Mouse (Mus musculus): ENCODE measurements around the gene Pi4k2a. TPM values are rescaled to one million over a fixed set of nuclear protein-coding genes. Genes with fewer than 3 reads are reported as not detected.

The Pi4k2a gene
- total RNA-seq, 2 experiments from 2014 or later, result 54.0 to 54.7 TPM

DNA sequence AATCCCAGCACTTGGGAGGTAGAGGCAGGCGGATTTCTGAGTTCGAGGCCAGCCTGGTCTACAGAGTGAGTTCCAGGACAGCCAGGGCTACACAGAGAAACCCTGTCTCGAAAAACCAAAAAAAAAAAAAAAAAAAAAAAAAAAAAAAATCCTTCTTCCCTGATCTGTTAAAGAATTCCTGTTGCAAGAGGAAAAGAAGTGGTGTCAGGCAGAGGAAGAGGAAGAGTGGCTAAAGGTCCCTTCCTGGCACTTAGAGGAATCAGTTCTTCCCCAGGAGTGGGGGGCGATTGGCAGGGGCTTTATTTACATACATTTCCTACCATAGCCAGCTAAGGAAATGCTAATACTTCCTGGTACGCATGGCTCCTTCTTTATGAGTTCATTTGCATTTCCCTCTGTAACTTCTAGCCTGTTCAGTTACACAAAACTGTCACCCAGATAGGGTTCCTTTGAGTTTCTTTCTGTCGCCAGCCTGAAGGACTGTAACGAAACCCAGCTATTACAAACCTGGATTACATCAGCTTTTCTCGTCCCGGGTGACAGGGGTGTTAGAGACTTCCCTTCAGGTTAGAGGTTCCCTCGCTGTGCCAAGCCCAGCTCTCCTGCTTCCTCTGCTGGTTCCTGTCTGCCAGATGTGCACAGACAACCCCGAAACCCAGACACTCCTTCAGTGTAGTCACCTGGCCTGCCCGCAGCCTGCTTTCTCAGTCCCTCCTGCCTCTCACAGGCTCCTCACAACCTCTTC is 67.4 kb downstream of the Pi4k2a start:
- DNase-seq (ENCODE audit: low spot score in 2 of 2), result no peak

- DNase-seq (ENCODE audit: low spot score in 2 of 2), result no peak
Measured at GRCm38 (mm10) chr19:42158246-42159017, 68.2 kb downstream of the Pi4k2a start.

- no peak for DNase-seq (ENCODE audit: low spot score in 2 of 2)
Measured at GRCm38 (mm10) chr19:42163764-42164163, 73.5 kb downstream of the Pi4k2a start, which contains the start of gene Zfyve27. TSS of gene Zfyve27 (plus strand) at chr19:42163951.

- no peak for DNase-seq (ENCODE audit: low spot score in 2 of 2)
Measured at GRCm38 (mm10) chr19:42164188-42164587, 73.9 kb downstream of the Pi4k2a start.

- DNase-seq (ENCODE audit: low spot score in 2 of 2), result peak; percentile 82 to 87
Measured at GRCm38 (mm10) chr19:42166130-42166529, 75.9 kb downstream of the Pi4k2a start.

DNA sequence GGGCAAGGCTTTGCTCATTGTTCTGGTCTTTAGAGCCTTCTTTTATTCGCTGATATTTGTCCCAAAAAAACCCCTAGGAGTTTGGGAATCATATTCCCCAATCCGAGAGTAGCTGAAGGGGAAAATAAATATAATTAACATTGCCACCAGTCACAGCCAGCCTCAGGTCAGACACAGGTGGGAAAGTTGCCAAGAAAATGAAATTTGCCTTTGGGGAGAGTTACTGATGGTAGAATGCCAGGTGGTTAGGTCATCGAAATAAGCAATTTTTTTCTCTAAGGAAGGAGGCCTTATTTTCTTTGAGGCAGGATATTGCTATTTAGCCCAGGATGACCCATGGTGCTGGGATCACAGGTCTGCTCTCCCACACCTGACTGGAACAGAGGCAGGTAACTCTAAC is 76.5 kb downstream of the Pi4k2a start:
- DNase-seq (ENCODE audit: low spot score in 2 of 2), result no peak

- no peak for DNase-seq (ENCODE audit: low spot score in 2 of 2)
Measured at GRCm38 (mm10) chr19:42167489-42167888, 77.2 kb downstream of the Pi4k2a start.

GRCm38 (mm10) chr19:42169322-42169975 is 79.2 kb downstream of the Pi4k2a start:
- DNase-seq (ENCODE audit: low spot score in 2 of 2), result no peak

- DNase-seq (ENCODE audit: low spot score in 2 of 2), result peak; percentile 86 to 94
Measured at GRCm38 (mm10) chr19:42170025-42170969, 80.0 kb downstream of the Pi4k2a start.

Other genes starting within 250 kb of the Pi4k2a start
- gene Frat2, start 242.3 kb upstream of the Pi4k2a start, total RNA-seq (2021), result 10 to 100 TPM; 18.2 to 20.9 TPM
- gene Rrp12, start 194.3 kb upstream of the Pi4k2a start, total RNA-seq (2021), result 10 to 100 TPM; 33.4 to 34.0 TPM
- gene Pgam1, start 178.5 kb upstream of the Pi4k2a start, total RNA-seq (2021), result 100 to 1,000 TPM; 569 to 570 TPM
- gene Exosc1, start 157.0 kb upstream of the Pi4k2a start, total RNA-seq (2021), result 10 to 100 TPM; 26.1 to 26.7 TPM
- gene Zdhhc16, start 157.0 kb upstream of the Pi4k2a start, total RNA-seq (2021), result 10 to 100 TPM; 53.1 to 56.1 TPM
- 10 to 100 TPM; 29.2 to 37.6 TPM for gene Mms19, start 109.3 kb upstream of the Pi4k2a start, total RNA-seq (2021)
- 10 to 100 TPM; 15.6 to 17.0 TPM for gene Ubtd1, start 108.7 kb upstream of the Pi4k2a start, total RNA-seq (2021)
- gene Ankrd2, start 54.5 kb upstream of the Pi4k2a start, total RNA-seq (2021), result under 1 TPM; 0.30 to 0.45 TPM
- 1 to 10 TPM; 7.3 to 9.8 TPM for gene Hoga1, start 44.9 kb upstream of the Pi4k2a start, total RNA-seq (2021)
- gene 4933411K16Rik, start 38.2 kb upstream of the Pi4k2a start, total RNA-seq (2021), result 1 to 10 TPM; 1.3 to 1.5 TPM
- 10 to 100 TPM; 60.5 to 64.9 TPM for gene Morn4, start 4.1 kb upstream of the Pi4k2a start, total RNA-seq (2021)
- 10 to 100 TPM; 18.6 to 19.2 TPM for gene Avpi1, start 38.6 kb downstream of the Pi4k2a start, total RNA-seq (2021)
- 1 to 10 TPM; 9.2 TPM for gene Marveld1, start 56.9 kb downstream of the Pi4k2a start, total RNA-seq (2021)
- 10 to 100 TPM; 95.0 to 99.2 TPM for gene Zfyve27, start 73.5 kb downstream of the Pi4k2a start, total RNA-seq (2021)
- 1 to 10 TPM in 1 of 2 experiments, under 1 TPM in 1; 0.26 to 1.7 TPM for gene Sfrp5, start 111.8 kb downstream of the Pi4k2a start, total RNA-seq (2021)
- gene Golga7b, start 157.1 kb downstream of the Pi4k2a start, total RNA-seq (2021), result 10 to 100 TPM; 82.6 to 85.8 TPM